Mouse (Mus musculus) forebrain, embryonic 10.5 days (tissue): ENCODE results near the gene Vcp. TPM values are rescaled to one million over a fixed set of nuclear protein-coding genes. Genes with fewer than 3 reads are reported as not detected.

ENCODE experiments used
- DNase-seq: peaks from one replicate; pipeline ENCODE4 v3.0.0-alpha.2; 2017; ENCODE audit warnings: low spot score; ENCODE audit errors: extremely low spot score
- H3K27ac ChIP-seq: fragments of 300-500 bp; sonication (generic); 2 replicates; pipeline ENCODE4 v1.5.1; 2016; ENCODE audit warnings: mild to moderate bottlenecking
- H3K27me3 ChIP-seq: fragments of 300-500 bp; sonication (generic); 2 replicates; pipeline ENCODE4 v1.6.1; 2016; ENCODE audit warnings: mild to moderate bottlenecking; ENCODE audit not compliant: poor library complexity, severe bottlenecking
- H3K36me3 ChIP-seq: fragments of 300-500 bp; sonication (generic); replicated peaks from 2 replicates; pipeline ENCODE4 v1.6.1; 2016; ENCODE audit warnings: mild to moderate bottlenecking, moderate library complexity
- H3K4me1 ChIP-seq: fragments of 300-500 bp; sonication (generic); 2 replicates; pipeline ENCODE4 v1.6.1; 2016
- H3K4me3 ChIP-seq: fragments of 300-500 bp; sonication (generic); 2 replicates; pipeline ENCODE4 v1.5.1; 2016; ENCODE audit warnings: mild to moderate bottlenecking, moderate library complexity
- H3K9me3 ChIP-seq: fragments of 300-500 bp; sonication (generic); 2 replicates; pipeline ENCODE4 v1.6.1; 2016; ENCODE audit warnings: mild to moderate bottlenecking, moderate library complexity
- WGBS: fragments of 180-500 bp; shearing (Covaris S2); methylation state at CpG from one replicate; pipeline ENCODE4 v1.1.7; 2016; 5-methylcytosine and 5-hydroxymethylcytosine counted together
- polyA plus RNA-seq: library from polyadenylated mRNA; unstranded; fragments of >200 nt; fragmentation: Nextera tagmentation; extraction: Ambion mirVana; gene quantifications from 2 replicates; pipeline ENCODE4 v1.2.1, GENCODE M21; 2016

The Vcp gene
- polyA plus RNA-seq, 1 experiment from 2014 or later: 655 TPM

- no peak overlapping the region for H3K4me3 ChIP-seq
- DNase-seq: peak; percentile 66
- H3K4me1 ChIP-seq: peaks cover 50% of the 10 kb centered on the region
- WGBS: 11% methylated on average over 5 of the region's 5 CpGs
- H3K27ac ChIP-seq: no peak overlapping the region
- no peaks in the 10 kb centered on the region for H3K9me3 ChIP-seq
- peaks cover 28% of the 10 kb centered on the region for H3K27me3 ChIP-seq
- no peaks in the 10 kb centered on the region for H3K36me3 ChIP-seq
These were observed 54.4 kb downstream of the Vcp start for GRCm38 (mm10) chr4:42945952-42946351.

- Histone ChIP-seq H3K27ac (no peak overlapping the region), H3K9me3 (no peaks in the 10 kb centered on the region), H3K27me3 (peaks cover 28% of the 10 kb centered on the region), H3K4me3 (no peak overlapping the region), H3K36me3 (no peaks in the 10 kb centered on the region), H3K4me1 (peaks cover 45% of the 10 kb centered on the region)
- 88% methylated on average over 3 of the region's 3 CpGs for WGBS
- no peak for DNase-seq
These were observed 54.9 kb downstream of the Vcp start for GRCm38 (mm10) chr4:42945445-42945844.

- H3K27me3 ChIP-seq: peaks cover 28% of the 10 kb centered on the region
- no peak for DNase-seq
- WGBS: 13% methylated on average over 6 of the region's 6 CpGs
- H3K36me3 ChIP-seq: no peaks in the 10 kb centered on the region
- peaks cover 41% of the 10 kb centered on the region for H3K4me1 ChIP-seq
- no peak overlapping the region for H3K27ac ChIP-seq
- H3K9me3 ChIP-seq: no peaks in the 10 kb centered on the region
- H3K4me3 ChIP-seq: no peak overlapping the region
These were observed 55.3 kb downstream of the Vcp start for GRCm38 (mm10) chr4:42945043-42945442.

- H3K4me3 ChIP-seq: no peak overlapping the region
- WGBS: 93% methylated on average over 9 of the region's 9 CpGs
- peaks cover 34% of the 10 kb centered on the region for H3K4me1 ChIP-seq
- H3K27me3 ChIP-seq: peaks cover 32% of the 10 kb centered on the region
- H3K36me3 ChIP-seq: no peaks in the 10 kb centered on the region
- DNase-seq: no peak
- no peak overlapping the region for H3K27ac ChIP-seq
- no peaks in the 10 kb centered on the region for H3K9me3 ChIP-seq
These were observed 56.1 kb downstream of the Vcp start for GRCm38 (mm10) chr4:42944185-42944584.

- 86% methylated on average over 5 of the region's 5 CpGs for WGBS
- no peaks in the 10 kb centered on the region for H3K9me3 ChIP-seq
These were observed 57.0 kb downstream of the Vcp start for GRCm38 (mm10) chr4:42943341-42943740.

GRCm38 (mm10) chr4:42941396-42941795, 58.9 kb downstream of the Vcp start:
- H3K9me3 ChIP-seq: no peaks in the 10 kb centered on the region
- H3K27me3 ChIP-seq: peaks cover 34% of the 10 kb centered on the region
- H3K27ac ChIP-seq: no peak overlapping the region
- H3K36me3 ChIP-seq: no peaks in the 10 kb centered on the region
- H3K4me3 ChIP-seq: no peak overlapping the region
- H3K4me1 ChIP-seq: peaks cover 7% of the 10 kb centered on the region
- DNase-seq: no peak
- WGBS: 79% methylated on average over 7 of the region's 7 CpGs

More at GRCm38 (mm10) chr4:42943341-42943740, 57.0 kb downstream of the Vcp start:
- DNase-seq: no peak
- no peak overlapping the region for H3K27ac ChIP-seq
- no peak overlapping the region for H3K4me3 ChIP-seq
- peaks cover 26% of the 10 kb centered on the region for H3K4me1 ChIP-seq
- peaks cover 35% of the 10 kb centered on the region for H3K27me3 ChIP-seq
- H3K36me3 ChIP-seq: no peaks in the 10 kb centered on the region

- 9% methylated on average over 22 of the region's 22 CpGs for WGBS
- Histone ChIP-seq H3K4me1 (peaks cover 9% of the 10 kb centered on the region), H3K9me3 (no peaks in the 10 kb centered on the region), H3K36me3 (no peaks in the 10 kb centered on the region), H3K27me3 (peaks cover 62% of the 10 kb centered on the region), H3K27ac (no peak overlapping the region), H3K4me3 (peak overlapping the region; percentile 35; the same call in 1 of the 2 replicates)
- peak; percentile 49 for DNase-seq
These were observed 66.7 kb downstream of the Vcp start for GRCm38 (mm10) chr4:42933630-42934029.

GRCm38 (mm10) chr4:42932229-42932969, 67.9 kb downstream of the Vcp start:
- no peak overlapping the region for H3K27ac ChIP-seq
- peaks cover 9% of the 10 kb centered on the region for H3K4me1 ChIP-seq
- H3K27me3 ChIP-seq: peaks cover 50% of the 10 kb centered on the region
- no peak for DNase-seq
- H3K36me3 ChIP-seq: no peaks in the 10 kb centered on the region
- 75% methylated on average over 8 of the region's 8 CpGs for WGBS
- no peak overlapping the region for H3K4me3 ChIP-seq
- no peaks in the 10 kb centered on the region for H3K9me3 ChIP-seq

Other genes starting within 250 kb of the Vcp start
- not detected in 2 replicates for gene Ccl19, start 243.9 kb downstream of the Vcp start, polyA plus RNA-seq
- gene Ccl21a, start 226.5 kb downstream of the Vcp start, polyA plus RNA-seq: 0.32 TPM in 1 of 2 replicates, not detected in the other
- gene Fam205a1, start 146.6 kb downstream of the Vcp start, polyA plus RNA-seq: 0.07 TPM in 1 of 2 replicates, not detected in the other
- gene Gm12394, start 143.7 kb downstream of the Vcp start, polyA plus RNA-seq: 0.27 and 0.37 TPM in 2 replicates
- gene Fam205c, start 126.3 kb downstream of the Vcp start, polyA plus RNA-seq: 0.18 and 0.53 TPM in 2 replicates
- 0.33 and 0.51 TPM in 2 replicates for gene Phf24, start 83.8 kb downstream of the Vcp start, polyA plus RNA-seq
- gene Dnajb5, start 50.7 kb downstream of the Vcp start, polyA plus RNA-seq: 11.5 and 16.2 TPM in 2 replicates
- gene 1700022I11Rik, start 30.9 kb downstream of the Vcp start, polyA plus RNA-seq: 0.27 and 0.52 TPM in 2 replicates
- gene Fancg, start 10.0 kb upstream of the Vcp start, polyA plus RNA-seq: 23.1 and 27.3 TPM in 2 replicates
- gene Pigo, start 25.3 kb upstream of the Vcp start, polyA plus RNA-seq: 22.2 and 24.4 TPM in 2 replicates
- gene Stoml2, start 31.2 kb upstream of the Vcp start, polyA plus RNA-seq: 496 and 515 TPM in 2 replicates
- 19.8 and 20.3 TPM in 2 replicates for gene Fam214b, start 45.7 kb upstream of the Vcp start, polyA plus RNA-seq
- 10.7 and 11.6 TPM in 2 replicates for gene Unc13b, start 58.4 kb upstream of the Vcp start, polyA plus RNA-seq